Mouse (Mus musculus): ENCODE measurements around the gene Tmem119. TPM values are rescaled to one million over a fixed set of nuclear protein-coding genes. Genes with fewer than 3 reads are reported as not detected.

The Tmem119 gene
- total RNA-seq, 2 experiments from 2014 or later, result 30.8 to 34.9 TPM

DNA sequence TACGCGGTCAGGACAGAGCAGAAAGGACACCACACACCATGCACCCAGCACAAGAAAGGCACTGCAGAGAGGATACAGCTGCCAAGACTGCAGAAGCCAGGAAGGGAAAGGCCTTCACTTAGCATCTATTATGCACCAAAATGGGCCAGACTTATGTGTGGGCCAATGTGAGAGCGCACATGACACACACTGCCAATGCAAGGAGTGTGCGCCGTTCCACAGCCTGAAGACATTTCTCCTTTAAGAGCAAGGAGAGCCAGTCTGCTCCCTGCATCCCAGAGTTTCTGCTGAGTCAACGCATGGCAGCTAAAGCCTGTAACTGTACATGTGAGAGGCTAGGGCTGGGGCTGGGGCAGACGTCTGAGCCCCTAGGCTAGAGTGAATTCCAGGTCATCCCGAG lies 31.5 kb downstream of the Tmem119 start:
- DNase-seq (ENCODE audit: low spot score in 2 of 2), result no peak

DNA sequence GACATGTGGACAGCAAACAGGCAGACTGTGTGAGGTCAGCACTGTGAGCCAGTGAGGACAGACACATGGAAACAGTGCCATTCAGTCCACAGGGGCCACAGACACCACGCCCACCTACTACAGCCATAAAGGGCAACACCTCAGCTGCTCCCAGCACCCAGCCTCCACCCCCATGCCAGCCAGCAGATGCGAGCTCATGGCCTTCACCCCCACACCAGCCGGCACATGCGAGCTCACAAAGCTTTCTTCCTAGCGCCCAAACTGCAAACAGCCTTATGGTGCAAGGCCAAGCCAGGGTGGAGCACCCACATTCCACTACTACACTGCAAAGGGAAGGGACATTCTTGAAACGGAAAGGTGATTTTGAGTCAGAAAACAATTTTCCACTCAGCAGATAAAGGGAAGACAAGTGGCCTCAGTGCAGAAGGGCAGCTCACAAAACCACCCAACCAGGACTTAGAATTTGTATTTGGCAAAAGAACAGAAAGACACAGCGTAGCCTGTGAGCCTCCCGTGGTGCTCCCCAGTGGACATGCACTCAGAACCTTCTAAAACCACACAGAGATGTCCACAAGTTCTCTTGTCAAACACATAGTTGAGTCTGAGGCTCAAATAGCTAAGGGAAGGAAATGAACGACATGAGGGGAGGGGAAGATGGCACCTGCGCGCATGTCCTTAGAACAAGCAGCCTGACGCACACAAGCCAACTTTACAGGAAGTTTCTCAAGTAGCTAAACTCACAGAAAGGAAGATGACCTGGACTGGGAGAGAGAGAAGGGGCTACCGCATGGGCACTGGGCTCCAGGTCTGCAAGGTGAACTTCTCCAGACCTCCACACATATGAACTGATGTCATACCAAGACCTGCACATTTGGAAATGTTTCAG lies 34.4 kb downstream of the Tmem119 start:
- no peak for DNase-seq (ENCODE audit: low spot score in 2 of 2)

DNA sequence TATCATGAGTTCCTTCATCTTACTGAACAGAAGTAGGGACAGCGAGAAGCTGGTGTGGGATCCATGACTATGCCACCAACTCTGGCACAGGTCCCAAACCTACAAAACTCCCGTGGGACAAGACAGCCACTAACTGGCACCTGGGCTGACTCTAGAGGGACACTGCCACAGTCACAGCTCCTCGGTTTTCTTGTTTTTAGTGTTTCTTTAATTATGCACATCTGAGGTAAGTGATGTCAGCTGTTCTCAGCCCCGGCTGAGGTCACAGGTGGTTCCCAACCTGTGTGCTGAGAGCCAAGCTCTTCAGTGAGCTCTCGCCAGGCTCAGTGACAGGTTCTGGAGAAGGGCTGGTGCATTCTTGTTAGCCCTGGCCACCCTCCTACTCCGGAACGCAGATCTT lies 35.9 kb downstream of the Tmem119 start:
- DNase-seq (ENCODE audit: low spot score in 2 of 2), result no peak

DNA sequence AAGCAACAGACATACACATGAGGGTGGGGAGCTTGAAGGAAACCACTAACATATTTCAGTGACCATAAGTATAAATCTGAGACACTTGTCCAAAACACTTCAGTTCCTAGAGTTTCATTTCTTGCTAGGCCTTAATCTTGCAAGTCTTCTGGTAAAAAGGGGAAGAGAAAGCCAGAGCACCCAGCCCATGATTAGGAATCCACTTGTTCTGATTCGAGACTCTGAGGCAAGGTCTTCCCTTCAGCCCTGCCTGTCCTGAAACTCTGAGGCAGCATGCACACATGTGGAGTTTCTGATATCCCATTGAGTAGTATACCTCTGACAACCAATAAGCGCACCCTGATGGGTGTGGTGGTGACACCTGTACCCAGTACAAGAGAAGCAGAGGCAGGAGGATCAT lies 38.7 kb downstream of the Tmem119 start:
- DNase-seq (ENCODE audit: low spot score in 2 of 2), result no peak

DNA sequence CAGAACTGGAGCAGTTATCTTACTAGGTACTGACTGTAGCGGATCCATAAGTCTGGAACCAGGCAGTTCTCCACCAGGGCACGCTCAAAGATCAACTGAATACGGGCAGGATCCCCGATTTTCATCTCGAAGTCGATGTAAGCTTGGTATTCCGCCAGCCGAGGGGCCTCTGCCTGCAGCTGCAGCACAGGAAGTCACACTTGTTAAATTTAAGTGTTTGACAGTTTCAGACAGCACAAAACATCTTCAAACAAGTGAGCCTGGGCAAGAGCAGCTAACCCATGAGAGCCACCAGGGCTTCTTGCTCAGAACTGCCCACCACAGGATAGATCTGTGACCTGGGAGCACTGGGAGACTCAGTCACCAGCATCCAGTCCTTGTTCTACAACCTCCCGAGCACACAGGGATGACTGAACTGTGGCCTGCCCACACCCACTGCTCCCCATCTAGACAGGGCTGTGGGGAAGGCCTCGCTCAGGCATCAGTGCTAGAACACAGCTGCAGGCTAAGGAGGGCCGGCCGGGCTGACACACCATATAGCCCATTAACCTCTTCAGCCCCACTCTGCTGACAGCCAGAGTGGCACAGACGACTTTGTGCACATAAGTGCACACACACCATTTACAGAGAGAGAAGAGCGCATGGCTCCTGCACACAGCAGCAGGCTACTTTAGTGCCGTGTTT lies 44.8 kb downstream of the Tmem119 start:
- no peak for DNase-seq (ENCODE audit: low spot score in 2 of 2)

DNA sequence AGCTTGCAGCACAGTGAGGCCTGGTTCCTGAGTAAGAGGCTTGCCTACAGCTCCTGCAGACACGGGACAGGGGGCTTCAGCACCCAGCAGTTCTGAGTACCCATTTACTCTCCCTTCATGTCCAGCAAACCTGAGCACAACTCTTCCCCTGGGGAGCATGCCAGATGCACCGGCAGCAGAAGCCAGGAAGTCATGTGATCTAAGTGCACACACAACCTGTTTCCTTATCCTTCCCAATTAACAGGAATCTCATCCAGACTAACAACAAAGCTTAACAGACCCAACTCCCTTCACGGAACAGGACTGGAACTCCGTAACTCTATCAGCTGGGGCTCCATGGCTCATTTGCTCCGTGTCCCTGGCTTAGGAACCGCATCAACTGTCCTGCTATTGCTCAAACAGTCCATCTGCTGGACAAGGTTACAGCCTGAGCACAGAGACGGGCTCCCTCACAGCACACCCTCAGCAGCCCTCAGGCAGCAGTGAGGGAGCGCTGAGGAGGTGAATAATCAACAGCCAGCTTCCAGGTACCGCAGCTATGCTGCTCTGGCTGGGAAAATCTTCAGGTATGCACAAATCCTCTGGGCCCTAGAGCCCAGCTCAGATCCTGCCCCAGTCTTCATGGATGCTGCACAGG lies 48.7 kb downstream of the Tmem119 start:
- no peak for DNase-seq (ENCODE audit: low spot score in 2 of 2)

DNA sequence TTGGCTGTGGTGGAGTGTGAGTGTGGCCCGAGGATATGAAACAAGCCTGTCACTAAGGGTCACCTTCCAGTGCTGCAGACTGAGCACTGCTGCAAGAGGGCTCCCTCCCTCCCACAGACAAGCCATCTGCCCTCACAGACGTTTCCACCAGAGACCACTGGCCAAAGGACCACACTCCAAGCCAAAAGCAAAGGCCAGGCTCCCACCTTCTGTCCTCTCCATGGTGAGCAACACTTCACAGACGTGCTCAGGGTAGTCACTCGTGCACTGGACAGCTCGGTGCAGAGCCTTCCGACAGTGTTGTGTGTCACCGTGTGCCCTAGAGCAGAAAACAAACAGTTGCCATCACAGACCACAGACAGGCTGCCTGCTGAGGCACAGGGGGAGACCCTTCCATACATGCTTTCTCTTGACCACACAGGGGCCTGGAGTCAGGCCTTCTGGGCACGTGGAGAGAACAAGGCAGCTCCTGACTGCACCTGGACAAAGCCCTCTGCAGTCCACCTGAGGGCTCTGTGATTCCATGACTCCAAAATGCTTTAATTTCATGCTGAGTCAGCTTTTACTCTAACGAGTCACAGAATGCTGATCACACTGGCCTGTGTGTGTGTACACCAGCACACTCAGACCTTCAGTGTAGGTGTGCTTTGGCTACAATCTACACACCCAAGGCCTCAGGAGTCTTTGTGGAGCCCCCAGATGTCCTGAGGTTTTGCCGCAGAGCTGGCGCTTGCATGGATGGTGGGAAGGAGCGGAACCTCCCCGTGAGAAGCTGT lies 51.6 kb downstream of the Tmem119 start:
- no peak for DNase-seq (ENCODE audit: low spot score in 2 of 2)

DNA sequence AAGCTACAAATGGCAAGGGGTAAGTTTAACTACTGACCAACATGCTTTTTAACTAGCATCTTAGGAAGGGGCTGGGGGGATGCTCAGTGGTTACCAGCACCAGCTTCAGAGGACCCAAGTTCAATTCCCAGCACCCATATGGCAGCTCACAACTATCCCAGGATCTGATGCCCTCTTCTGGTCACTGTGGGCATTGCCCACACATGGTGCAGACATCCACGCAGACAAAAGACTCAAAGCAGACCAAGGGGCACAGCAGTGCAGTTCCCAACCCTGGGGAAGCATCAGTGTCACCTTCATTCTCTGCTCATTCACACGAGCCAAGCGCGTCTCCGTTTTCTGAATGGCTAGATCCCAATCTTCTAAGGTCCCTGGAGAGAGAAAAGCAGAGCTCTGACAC lies 52.7 kb downstream of the Tmem119 start:
- DNase-seq (ENCODE audit: low spot score in 2 of 2), result no peak

Other genes with a start within 250 kb of the Tmem119 start
- gene Cmklr1, start 150.1 kb downstream of the Tmem119 start, total RNA-seq (2021), result 10 to 100 TPM; 16.1 to 16.7 TPM
- gene 1700069L16Rik, start 75.7 kb downstream of the Tmem119 start, total RNA-seq (2021), result not detected
- gene Ficd, start 64.7 kb downstream of the Tmem119 start, total RNA-seq (2021), result 1 to 10 TPM; 5.5 to 5.7 TPM
- 10 to 100 TPM; 18.9 to 21.9 TPM for gene Sart3, start 28.0 kb downstream of the Tmem119 start, total RNA-seq (2021)
- 10 to 100 TPM; 69.5 to 70.2 TPM for gene Iscu, start 27.8 kb downstream of the Tmem119 start, total RNA-seq (2021)
- 1 to 10 TPM; 3.0 to 3.1 TPM for gene Selplg, start 32.1 kb upstream of the Tmem119 start, total RNA-seq (2021)
- 10 to 100 TPM; 70.4 to 84.2 TPM for gene Coro1c, start 108.2 kb upstream of the Tmem119 start, total RNA-seq (2021)
- gene Ssh1, start 193.4 kb upstream of the Tmem119 start, total RNA-seq (2021), result 10 to 100 TPM; 20.2 to 21.1 TPM
- gene Dao, start 203.2 kb upstream of the Tmem119 start, total RNA-seq (2021), result not detected

All from gastrocnemius, postnatal 4 days (tissue).